Mouse (Mus musculus): ENCODE data around the gene Mboat1. TPM values are rescaled to one million over a fixed set of nuclear protein-coding genes. Genes with fewer than 3 reads are reported as not detected.
A peak's percentile ranks its signal among the peaks of the same experiment; 100 is the strongest.

The Mboat1 gene
- polyA plus RNA-seq (2016; fragmentation: Nextera tagmentation; extraction: Ambion mirVana), result 4.3 and 5.0 TPM in 2 replicates

DNA sequence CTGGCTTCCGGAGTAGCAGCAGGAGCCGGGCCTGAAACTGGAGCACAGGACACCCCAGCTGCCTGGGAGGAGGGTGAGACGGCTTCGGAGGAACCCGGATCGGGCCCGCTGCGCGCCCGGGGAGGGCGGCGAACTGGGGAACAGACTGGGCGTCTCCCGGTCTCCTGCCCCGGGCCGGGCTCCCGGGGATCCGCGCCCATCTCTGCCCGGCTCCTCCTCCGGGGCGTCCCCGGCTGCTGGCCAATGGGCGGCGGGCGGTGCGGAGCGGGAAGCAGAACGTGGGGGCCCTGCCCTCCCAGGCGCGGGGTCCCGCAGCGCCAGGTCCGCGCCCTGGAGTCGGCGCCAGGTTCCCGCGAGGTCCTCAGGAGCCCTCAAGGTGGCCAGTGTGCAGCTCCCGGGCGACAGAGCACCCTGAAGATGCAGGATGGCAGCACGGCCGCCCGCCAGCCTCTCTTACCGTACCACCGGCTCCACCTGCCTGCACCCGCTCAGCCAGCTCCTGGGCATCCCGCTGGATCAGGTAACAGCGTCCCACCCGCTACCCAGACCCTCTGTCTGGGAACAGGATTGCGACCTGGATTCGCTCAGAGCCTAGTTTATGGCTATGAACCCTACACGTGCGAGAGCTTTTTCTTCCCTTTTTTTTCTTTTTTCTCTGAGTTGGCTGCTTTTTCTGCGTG lies at the start of gene Mboat1:
TSS of gene Mboat1 (plus strand) at position 247 of the 680 bp plus-strand sequence.
- Histone ChIP-seq H3K36me3 (no peaks in the 10 kb centered on the region), H3K27me3 (ENCODE audit: low read depth, poor library complexity, severe bottlenecking) (peaks cover 54% of the 10 kb centered on the region), H3K27ac (replicated peaks) (peak within 1 kb of the TSS; percentile 82), H3K9me3 (replicated peaks) (no peaks in the 10 kb centered on the region), H3K4me1 (peaks cover 12% of the 10 kb centered on the region), H3K4me3 (peak within 1 kb of the TSS; percentile 77)
- DNase-seq (ENCODE audit: low spot score), result peak; percentile 76
- under 1% methylated on average over 54 of the region's 55 CpGs for WGBS

DNA sequence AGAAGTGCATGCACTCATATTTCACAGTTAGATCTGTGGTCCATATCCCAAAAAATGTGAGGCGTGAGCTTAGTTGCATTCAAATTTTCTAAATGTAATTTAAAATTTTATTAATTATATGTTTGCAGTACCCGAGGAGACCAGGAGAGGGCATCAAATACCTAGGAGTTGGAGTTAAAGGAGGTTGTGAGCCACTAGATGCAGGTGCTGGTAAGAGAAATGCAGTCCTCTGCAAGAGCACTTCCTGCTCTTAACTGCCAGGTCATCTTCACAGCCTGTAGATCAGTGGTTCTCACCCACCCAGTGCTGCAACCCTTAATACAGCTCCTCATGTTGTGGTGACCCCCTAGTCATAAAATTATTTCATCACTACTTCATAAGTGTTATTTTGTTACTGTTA lies 43.2 kb upstream of the Mboat1 start:
- Histone ChIP-seq H3K27me3 (ENCODE audit: low read depth, poor library complexity, severe bottlenecking) (no peaks in the 10 kb centered on the region), H3K9me3 (replicated peaks) (no peaks in the 10 kb centered on the region), H3K36me3 (no peaks in the 10 kb centered on the region), H3K27ac (replicated peaks) (no peak overlapping the region), H3K4me3 (no peak overlapping the region), H3K4me1 (no peaks in the 10 kb centered on the region)
- no peak for DNase-seq (ENCODE audit: low spot score)
- WGBS, result 39% methylated on average over 2 of the region's 2 CpGs

- no peaks in the 10 kb centered on the region for H3K9me3 ChIP-seq (replicated peaks)
- WGBS, result 84% methylated on average over 4 of the region's 4 CpGs
- H3K4me1 ChIP-seq, result no peaks in the 10 kb centered on the region
- no peak overlapping the region for H3K4me3 ChIP-seq
- no peaks in the 10 kb centered on the region for H3K36me3 ChIP-seq
- H3K27me3 ChIP-seq (ENCODE audit: low read depth, poor library complexity, severe bottlenecking), result no peaks in the 10 kb centered on the region
- no peak for DNase-seq (ENCODE audit: low spot score)
- no peak overlapping the region for H3K27ac ChIP-seq (replicated peaks)
Observed at GRCm38 (mm10) chr13:30095851-30096250, 40.4 kb upstream of the Mboat1 start.

DNA sequence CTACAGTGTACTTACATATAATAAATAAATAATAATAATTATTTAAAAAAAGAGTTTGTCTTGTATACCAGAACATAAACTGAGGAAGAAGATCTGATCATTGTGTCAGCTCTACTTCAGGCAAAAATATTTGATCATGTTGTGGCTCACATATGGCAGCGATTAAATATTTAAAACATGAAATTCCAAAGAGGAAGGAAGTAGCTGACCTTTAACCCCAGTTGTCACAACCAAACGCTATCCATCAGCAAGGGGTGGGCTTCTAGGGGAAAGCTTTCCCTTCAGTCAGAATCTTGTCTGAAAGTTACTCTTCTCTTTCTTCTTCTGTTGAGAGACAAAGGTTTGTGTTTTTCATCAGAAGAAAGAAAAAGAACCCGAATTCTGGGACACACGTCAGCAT lies 39.8 kb upstream of the Mboat1 start:
- no peaks in the 10 kb centered on the region for H3K4me1 ChIP-seq
- H3K9me3 ChIP-seq (replicated peaks), result no peaks in the 10 kb centered on the region
- DNase-seq (ENCODE audit: low spot score), result no peak
- H3K36me3 ChIP-seq, result no peaks in the 10 kb centered on the region
- H3K27me3 ChIP-seq (ENCODE audit: low read depth, poor library complexity, severe bottlenecking), result no peaks in the 10 kb centered on the region
- H3K27ac ChIP-seq (replicated peaks), result no peak overlapping the region
- H3K4me3 ChIP-seq, result no peak overlapping the region
- WGBS, result 75% methylated on average over 4 of the region's 4 CpGs

- H3K4me1 ChIP-seq, result no peaks in the 10 kb centered on the region
- no peaks in the 10 kb centered on the region for H3K27me3 ChIP-seq (ENCODE audit: low read depth, poor library complexity, severe bottlenecking)
- no peak overlapping the region for H3K27ac ChIP-seq (replicated peaks)
- 90% methylated on average over 4 of the region's 4 CpGs for WGBS
- no peak overlapping the region for H3K4me3 ChIP-seq
- H3K9me3 ChIP-seq (replicated peaks), result no peaks in the 10 kb centered on the region
- H3K36me3 ChIP-seq, result no peaks in the 10 kb centered on the region
- DNase-seq (ENCODE audit: low spot score), result no peak
Observed at GRCm38 (mm10) chr13:30109001-30109600, 27.2 kb upstream of the Mboat1 start.

DNA sequence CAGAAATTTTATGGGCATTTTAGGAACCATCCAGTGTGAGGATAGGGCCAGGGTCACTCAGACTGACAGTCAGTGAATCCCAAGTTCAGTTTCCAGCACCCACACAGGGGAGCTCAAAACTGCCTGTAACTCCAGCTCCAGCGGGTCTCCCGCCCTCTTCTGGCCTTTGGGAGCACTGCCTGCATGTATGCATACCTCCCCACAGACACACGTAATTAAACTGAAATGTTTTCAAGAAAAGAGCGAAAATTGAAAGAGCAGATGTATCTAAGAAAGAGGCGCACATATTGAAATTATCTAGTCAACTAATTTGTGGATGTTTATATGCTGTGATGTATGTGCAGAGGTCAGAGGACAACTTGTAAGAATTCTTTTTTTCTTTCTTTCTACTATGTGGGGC lies 20.5 kb upstream of the Mboat1 start:
- Histone ChIP-seq H3K4me3 (no peak overlapping the region), H3K4me1 (no peaks in the 10 kb centered on the region), H3K36me3 (no peaks in the 10 kb centered on the region), H3K9me3 (replicated peaks) (no peaks in the 10 kb centered on the region), H3K27me3 (ENCODE audit: low read depth, poor library complexity, severe bottlenecking) (no peaks in the 10 kb centered on the region), H3K27ac (replicated peaks) (no peak overlapping the region)
- DNase-seq (ENCODE audit: low spot score), result no peak
- WGBS, result 84% methylated on average over 5 of the region's 5 CpGs

DNA sequence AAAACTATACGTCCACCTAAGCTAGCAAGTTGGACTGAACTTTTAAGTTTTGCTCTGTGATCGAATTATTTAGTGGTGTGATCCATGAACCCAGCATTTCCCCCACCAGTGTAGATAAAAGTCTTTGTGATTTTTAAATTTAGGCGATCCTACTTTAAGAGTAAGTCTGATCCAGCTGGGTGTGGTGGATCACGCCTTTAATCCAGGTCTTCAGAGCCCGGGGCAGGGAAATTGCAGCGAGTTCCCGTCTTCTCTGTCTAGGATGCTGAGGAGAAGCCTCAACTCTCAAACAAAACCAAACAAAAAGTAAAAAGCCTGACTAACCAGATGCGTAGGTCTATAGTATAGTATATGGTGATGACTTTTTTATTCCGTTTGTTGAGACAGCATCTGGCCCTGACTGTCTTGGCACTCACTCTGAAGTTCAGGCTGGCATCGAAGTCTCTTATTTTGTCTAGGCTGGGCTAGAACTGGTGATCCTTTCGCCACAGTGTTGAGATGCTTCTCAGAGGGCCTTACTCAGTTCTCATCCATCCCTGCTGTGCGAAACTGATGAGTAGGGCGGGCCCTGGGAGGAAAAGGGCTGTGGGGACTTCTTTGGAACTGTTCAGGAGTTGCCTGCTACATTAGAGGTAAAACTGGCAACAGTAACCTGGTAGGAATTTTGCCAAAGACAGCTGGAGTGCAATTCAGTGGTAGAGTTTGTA lies 787 bp downstream of the Mboat1 start:
- DNase-seq (ENCODE audit: low spot score), result no peak
- Histone ChIP-seq H3K9me3 (replicated peaks) (no peaks in the 10 kb centered on the region), H3K36me3 (no peaks in the 10 kb centered on the region), H3K27ac (replicated peaks) (no peak overlapping the region), H3K27me3 (ENCODE audit: low read depth, poor library complexity, severe bottlenecking) (peaks cover 54% of the 10 kb centered on the region), H3K4me3 (peak overlapping the region; percentile 77), H3K4me1 (peaks cover 12% of the 10 kb centered on the region)
- WGBS, result 28% methylated on average over 13 of the region's 13 CpGs

GRCm38 (mm10) chr13:30137951-30138350 lies 1.7 kb downstream of the Mboat1 start:
- Histone ChIP-seq H3K9me3 (replicated peaks) (no peaks in the 10 kb centered on the region), H3K27me3 (ENCODE audit: low read depth, poor library complexity, severe bottlenecking) (peaks cover 54% of the 10 kb centered on the region), H3K27ac (replicated peaks) (no peak overlapping the region), H3K4me3 (no peak overlapping the region), H3K36me3 (no peaks in the 10 kb centered on the region), H3K4me1 (peaks cover 12% of the 10 kb centered on the region)
- 86% methylated on average over 6 of the region's 6 CpGs for WGBS
- DNase-seq (ENCODE audit: low spot score), result no peak

DNA sequence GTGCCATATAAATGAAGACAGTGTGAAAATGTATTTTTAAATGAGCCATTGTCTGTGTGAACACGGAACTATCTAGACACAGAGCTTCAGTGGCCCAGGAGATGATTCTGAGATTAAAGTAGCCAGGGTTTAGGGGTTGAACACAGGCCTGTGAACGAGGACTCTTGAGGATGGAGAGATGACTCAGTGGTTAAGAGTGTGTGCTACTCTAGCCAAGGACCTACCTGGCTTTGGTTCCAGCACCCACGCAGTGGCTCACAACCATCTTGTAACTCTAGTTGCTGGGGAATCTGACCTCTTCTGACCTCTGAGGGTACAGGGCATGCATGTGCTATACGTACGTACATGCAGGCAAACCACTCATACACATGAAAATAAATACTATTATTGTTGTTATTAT lies 3.9 kb downstream of the Mboat1 start:
- H3K9me3 ChIP-seq (replicated peaks), result no peaks in the 10 kb centered on the region
- no peaks in the 10 kb centered on the region for H3K36me3 ChIP-seq
- no peak for DNase-seq (ENCODE audit: low spot score)
- H3K4me1 ChIP-seq, result peaks cover 12% of the 10 kb centered on the region
- 86% methylated on average over 5 of the region's 5 CpGs for WGBS
- H3K27me3 ChIP-seq (ENCODE audit: low read depth, poor library complexity, severe bottlenecking), result peaks cover 42% of the 10 kb centered on the region
- H3K4me3 ChIP-seq, result no peak overlapping the region
- H3K27ac ChIP-seq (replicated peaks), result no peak overlapping the region

DNA sequence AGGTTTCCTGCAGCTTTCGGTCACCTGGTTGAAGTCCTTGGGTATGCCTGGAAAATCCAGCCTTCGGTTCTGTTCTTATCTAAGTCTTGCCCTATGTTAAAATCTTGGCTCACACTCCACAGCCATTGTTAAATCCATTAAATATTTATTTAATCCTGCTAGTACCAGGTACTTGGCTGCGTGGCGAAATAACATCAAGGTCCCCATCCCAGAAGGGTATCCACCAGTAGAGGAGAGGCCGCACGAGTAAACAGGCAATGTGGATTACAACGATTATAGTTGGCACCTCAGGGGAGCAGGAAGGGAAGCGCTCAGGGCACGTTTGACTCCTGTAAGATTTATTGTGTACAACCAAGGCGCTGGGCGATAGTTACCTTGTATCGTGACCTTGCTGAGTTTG lies 4.4 kb downstream of the Mboat1 start:
- Histone ChIP-seq H3K4me3 (no peak overlapping the region), H3K36me3 (no peaks in the 10 kb centered on the region), H3K9me3 (replicated peaks) (no peaks in the 10 kb centered on the region), H3K27ac (replicated peaks) (no peak overlapping the region), H3K27me3 (ENCODE audit: low read depth, poor library complexity, severe bottlenecking) (peaks cover 37% of the 10 kb centered on the region), H3K4me1 (peaks cover 12% of the 10 kb centered on the region)
- DNase-seq (ENCODE audit: low spot score), result no peak
- 94% methylated on average over 12 of the region's 12 CpGs for WGBS

GRCm38 (mm10) chr13:30141996-30142395 lies 5.7 kb downstream of the Mboat1 start:
- 93% methylated on average over 5 of the region's 5 CpGs for WGBS

GRCm38 (mm10) chr13:30146468-30146867 lies 10.2 kb downstream of the Mboat1 start:
- Histone ChIP-seq H3K4me3 (no peak overlapping the region), H3K27me3 (ENCODE audit: low read depth, poor library complexity, severe bottlenecking) (no peaks in the 10 kb centered on the region), H3K9me3 (replicated peaks) (no peaks in the 10 kb centered on the region), H3K27ac (replicated peaks) (no peak overlapping the region), H3K36me3 (no peaks in the 10 kb centered on the region), H3K4me1 (no peaks in the 10 kb centered on the region)
- no peak for DNase-seq (ENCODE audit: low spot score)
- WGBS, result 92% methylated on average over 6 of the region's 6 CpGs

More at GRCm38 (mm10) chr13:30141996-30142395, 5.7 kb downstream of the Mboat1 start:
- H3K27me3 ChIP-seq (ENCODE audit: low read depth, poor library complexity, severe bottlenecking), result peaks cover 24% of the 10 kb centered on the region
- no peaks in the 10 kb centered on the region for H3K4me1 ChIP-seq
- no peak for DNase-seq (ENCODE audit: low spot score)
- no peak overlapping the region for H3K27ac ChIP-seq (replicated peaks)
- H3K36me3 ChIP-seq, result no peaks in the 10 kb centered on the region
- H3K4me3 ChIP-seq, result no peak overlapping the region
- H3K9me3 ChIP-seq (replicated peaks), result no peaks in the 10 kb centered on the region

DNA sequence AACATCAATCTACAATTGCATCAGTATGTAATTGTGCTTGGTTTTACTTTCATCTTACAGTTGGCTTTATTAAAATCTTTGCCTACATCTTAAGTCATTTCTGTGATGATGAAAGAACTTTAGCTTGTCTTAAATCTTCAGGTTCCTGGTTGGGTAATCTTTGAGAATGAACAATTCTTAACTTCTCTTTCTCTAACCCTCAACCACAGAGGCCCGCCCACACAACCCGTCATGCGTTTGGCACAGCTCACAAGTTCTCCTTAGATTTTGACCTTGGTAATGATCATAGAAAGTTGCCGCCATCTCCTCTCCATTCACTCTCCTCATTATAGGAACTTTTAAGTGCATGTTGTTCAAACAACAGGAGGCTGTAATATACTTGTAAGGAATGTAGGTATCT lies 18.0 kb downstream of the Mboat1 start:
- no peaks in the 10 kb centered on the region for H3K4me1 ChIP-seq
- DNase-seq (ENCODE audit: low spot score), result no peak
- 94% methylated on average over 4 of the region's 4 CpGs for WGBS
- H3K9me3 ChIP-seq (replicated peaks), result no peaks in the 10 kb centered on the region
- no peak overlapping the region for H3K4me3 ChIP-seq
- no peaks in the 10 kb centered on the region for H3K27me3 ChIP-seq (ENCODE audit: low read depth, poor library complexity, severe bottlenecking)
- no peaks in the 10 kb centered on the region for H3K36me3 ChIP-seq
- H3K27ac ChIP-seq (replicated peaks), result no peak overlapping the region

Measured in midbrain, embryonic 10.5 days (tissue).